Mouse (Mus musculus) bone marrow, adult 2 months (tissue): ENCODE results near the gene Trim56.

Source experiments
- CTCF ChIP-seq: fragments of 200-500 bp; IDR thresholded peaks from 2 replicates; pipeline ENCODE4 v1.5.1; 2011; ENCODE audit warnings: low read length, control low read depth; ENCODE audit not compliant: control insufficient read depth, insufficient read depth
- POLR2A ChIP-seq: fragments of 200-500 bp; IDR thresholded peaks from 2 replicates; pipeline ENCODE4 v1.6.1; 2011; ENCODE audit warnings: low read depth, mild to moderate bottlenecking, control low read depth, low read length, borderline replicate concordance; ENCODE audit not compliant: control insufficient read depth

GRCm38 (mm10) chr5:137108111-137108510 is 7.9 kb downstream of the Trim56 start:
- TF ChIP-seq POLR2A, result no peak
- no peak for TF ChIP-seq CTCF
